Mouse (Mus musculus) forebrain, embryonic 11.5 days (tissue): Measurements from ENCODE around the gene Flt3. TPM values are rescaled to one million over a fixed set of nuclear protein-coding genes. Genes with fewer than 3 reads are reported as not detected.

Experiments used
- ATAC-seq: fragments of 200-750 bp; cut with Nextera tagmentation; replicated peaks from 2 replicates; pipeline ENCODE4 v1.8.0; 2017; ENCODE audit warnings: moderate TSS enrichment; ENCODE audit not compliant: low FRiP score
- DNase-seq: peaks from one replicate; pipeline ENCODE4 v3.0.0-alpha.2; 2017; ENCODE audit warnings: low spot score
- H3K27ac ChIP-seq: fragments of 300-500 bp; sonication (generic); 2 replicates; pipeline ENCODE4 v1.5.1; 2014; ENCODE audit warnings: low read depth, low read length
- H3K27me3 ChIP-seq: fragments of 300-500 bp; sonication (generic); 2 replicates; pipeline ENCODE4 v1.6.1; 2014; ENCODE audit warnings: mild to moderate bottlenecking, low read length, mixed read lengths; ENCODE audit not compliant: control insufficient read depth, insufficient read depth
- H3K36me3 ChIP-seq: fragments of 300-500 bp; sonication (generic); 2 replicates; pipeline ENCODE4 v1.6.1; 2014; ENCODE audit warnings: mild to moderate bottlenecking, low read length, moderate library complexity, mixed read lengths; ENCODE audit not compliant: control insufficient read depth, insufficient read depth
- H3K4me1 ChIP-seq: fragments of 300-500 bp; sonication (generic); replicated peaks from 2 replicates; pipeline ENCODE4 v1.6.1; 2014; ENCODE audit warnings: low read length, mixed read lengths; ENCODE audit not compliant: control insufficient read depth, insufficient read depth
- H3K4me2 ChIP-seq: fragments of 300-500 bp; sonication (generic); 2 replicates; pipeline ENCODE4 v1.6.1; 2014; ENCODE audit warnings: low read depth, mild to moderate bottlenecking, low read length, moderate library complexity, mixed read lengths; ENCODE audit not compliant: severe bottlenecking
- H3K4me3 ChIP-seq: fragments of 300-500 bp; sonication (generic); 2 replicates; pipeline ENCODE4 v1.5.1; 2014; ENCODE audit warnings: low read depth, low read length
- H3K9ac ChIP-seq: fragments of 300-500 bp; sonication (generic); 2 replicates; pipeline ENCODE4 v1.6.1; 2014; ENCODE audit warnings: low read length
- H3K9me3 ChIP-seq: fragments of 300-500 bp; sonication (generic); 2 replicates; pipeline ENCODE4 v1.6.1; 2016; ENCODE audit warnings: low read length, mixed read lengths; ENCODE audit not compliant: control insufficient read depth
- WGBS: fragments of 180-500 bp; shearing (Covaris S2); extraction: QIAGEN DNeasy Blood & Tissue Kit; methylation state at CpG from one replicate; pipeline ENCODE4 v1.1.7; 2014; 5-methylcytosine and 5-hydroxymethylcytosine counted together
- polyA plus RNA-seq: library from polyadenylated mRNA; unstranded; fragments of >200 nt; fragmentation: Nextera tagmentation; extraction: Ambion mirVana; gene quantifications from 2 replicates; pipeline ENCODE4 v1.2.1, GENCODE M21; 2014

Flt3 gene
- polyA plus RNA-seq, 1 experiment from 2014 or later: 0.08 TPM

- Histone ChIP-seq H3K36me3 (no peaks in the 10 kb centered on the region), H3K4me2 (no peak overlapping the region), H3K9me3 (no peaks in the 10 kb centered on the region), H3K27me3 (no peaks in the 10 kb centered on the region), H3K27ac (no peak overlapping the region), H3K9ac (no peak overlapping the region), H3K4me3 (no peak overlapping the region), H3K4me1 (no peaks in the 10 kb centered on the region)
- DNase-seq (no peak), ATAC-seq (no peak)
- WGBS: 81% methylated on average over 3 of the region's 3 CpGs
Observed at GRCm38 (mm10) chr5:147355788-147356187, 44.5 kb downstream of the Flt3 start.

GRCm38 (mm10) chr5:147354985-147355384, 45.3 kb downstream of the Flt3 start:
- no peak overlapping the region for H3K4me3 ChIP-seq
- no peak for DNase-seq
- H3K9me3 ChIP-seq: no peaks in the 10 kb centered on the region
- H3K9ac ChIP-seq: no peak overlapping the region
- WGBS: 80% methylated on average over 8 of the region's 8 CpGs
- no peak overlapping the region for H3K4me2 ChIP-seq
- no peaks in the 10 kb centered on the region for H3K36me3 ChIP-seq
- H3K4me1 ChIP-seq: no peaks in the 10 kb centered on the region
- no peak overlapping the region for H3K27ac ChIP-seq
- ATAC-seq: no peak
- no peaks in the 10 kb centered on the region for H3K27me3 ChIP-seq

- Histone ChIP-seq H3K4me1 (no peaks in the 10 kb centered on the region), H3K4me3 (no peak overlapping the region), H3K27ac (no peak overlapping the region), H3K9ac (no peak overlapping the region), H3K9me3 (no peaks in the 10 kb centered on the region), H3K4me2 (no peak overlapping the region), H3K36me3 (no peaks in the 10 kb centered on the region), H3K27me3 (no peaks in the 10 kb centered on the region)
- ATAC-seq (no peak), DNase-seq (peak; percentile 46)
- 59% methylated on average over 17 of the region's 17 CpGs for WGBS
Observed at GRCm38 (mm10) chr5:147354161-147354780, 46.0 kb downstream of the Flt3 start.

GRCm38 (mm10) chr5:147351931-147352330, 48.4 kb downstream of the Flt3 start:
- Histone ChIP-seq H3K9me3 (no peaks in the 10 kb centered on the region), H3K4me3 (no peak overlapping the region), H3K9ac (no peak overlapping the region), H3K4me2 (no peak overlapping the region), H3K36me3 (no peaks in the 10 kb centered on the region), H3K27ac (no peak overlapping the region), H3K27me3 (no peaks in the 10 kb centered on the region), H3K4me1 (no peaks in the 10 kb centered on the region)
- DNase-seq (peak; percentile 15), ATAC-seq (no peak)
- 88% methylated on average over 8 of the region's 8 CpGs for WGBS

GRCm38 (mm10) chr5:147345981-147346380, 54.3 kb downstream of the Flt3 start:
- WGBS: 79% methylated on average over 1 of the region's 1 CpGs
- Histone ChIP-seq H3K9ac (no peak overlapping the region), H3K27me3 (no peaks in the 10 kb centered on the region), H3K4me2 (no peak overlapping the region), H3K36me3 (no peaks in the 10 kb centered on the region), H3K27ac (no peak overlapping the region), H3K9me3 (no peaks in the 10 kb centered on the region), H3K4me3 (no peak overlapping the region), H3K4me1 (no peaks in the 10 kb centered on the region)
- ATAC-seq (no peak), DNase-seq (peak; percentile 20)

GRCm38 (mm10) chr5:147343904-147344303, 56.4 kb downstream of the Flt3 start:
- Histone ChIP-seq H3K4me2 (no peak overlapping the region), H3K9ac (no peak overlapping the region), H3K36me3 (no peaks in the 10 kb centered on the region), H3K27me3 (no peaks in the 10 kb centered on the region), H3K27ac (no peak overlapping the region), H3K9me3 (no peaks in the 10 kb centered on the region), H3K4me1 (no peaks in the 10 kb centered on the region), H3K4me3 (no peak overlapping the region)
- ATAC-seq: no peak
- peak; percentile 38 for DNase-seq
- WGBS: 84% methylated on average over 10 of the region's 10 CpGs

- no peaks in the 10 kb centered on the region for H3K4me1 ChIP-seq
- H3K9me3 ChIP-seq: no peaks in the 10 kb centered on the region
- H3K4me2 ChIP-seq: no peak overlapping the region
- DNase-seq (peak; percentile 39), ATAC-seq (no peak)
- WGBS: 90% methylated on average over 6 of the region's 6 CpGs
- no peak overlapping the region for H3K27ac ChIP-seq
- H3K9ac ChIP-seq: no peak overlapping the region
- H3K4me3 ChIP-seq: no peak overlapping the region
- H3K27me3 ChIP-seq: no peaks in the 10 kb centered on the region
- no peaks in the 10 kb centered on the region for H3K36me3 ChIP-seq
Observed at GRCm38 (mm10) chr5:147342901-147343300, 57.4 kb downstream of the Flt3 start.

GRCm38 (mm10) chr5:147340741-147341414, 59.4 kb downstream of the Flt3 start:
- WGBS: 88% methylated on average over 13 of the region's 13 CpGs
- Histone ChIP-seq H3K27me3 (no peaks in the 10 kb centered on the region), H3K4me2 (no peak overlapping the region), H3K36me3 (no peaks in the 10 kb centered on the region), H3K4me3 (no peak overlapping the region), H3K27ac (no peak overlapping the region), H3K9ac (no peak overlapping the region), H3K9me3 (no peaks in the 10 kb centered on the region), H3K4me1 (no peaks in the 10 kb centered on the region)
- ATAC-seq (no peak), DNase-seq (peak; percentile 45)

- WGBS: 84% methylated on average over 11 of the region's 11 CpGs
- no peaks in the 10 kb centered on the region for H3K9me3 ChIP-seq
- no peaks in the 10 kb centered on the region for H3K27me3 ChIP-seq
- H3K27ac ChIP-seq: no peak overlapping the region
- H3K4me2 ChIP-seq: no peak overlapping the region
- H3K36me3 ChIP-seq: no peaks in the 10 kb centered on the region
- DNase-seq (peak; percentile 22), ATAC-seq (no peak)
- no peak overlapping the region for H3K9ac ChIP-seq
- no peak overlapping the region for H3K4me3 ChIP-seq
- no peaks in the 10 kb centered on the region for H3K4me1 ChIP-seq
Observed at GRCm38 (mm10) chr5:147339560-147339959, 60.7 kb downstream of the Flt3 start.
